9 mouse cellular contexts compared by ENCODE assay signal in genomic region chr11:116440408-116441068, GRCm38 (mm10). TPM values are rescaled to one million over a fixed set of nuclear protein-coding genes. Genes with fewer than 3 reads are reported as not detected.
DNase-seq lines count a peak whose midpoint lies in the region; ATAC-seq and TF ChIP-seq lines count a peak whose summit lies in the region.
"Had no signal": no experiment of that assay in that cellular context is flagged by ENCODE, and none has a peak within 500 bp of the region (broad histone marks: within the 10 kb centered on the region; RNA-seq: fewer than 3 reads in every experiment).

No protein-coding gene starts in this region.

- no peak overlapping the region for H3K4me3 ChIP-seq in intestine, embryonic 15.5 days (replicated peaks)
- H3K4me3 ChIP-seq in intestine, postnatal 0 days (ENCODE audit: low read depth, low read length): no peak overlapping the region
- 0 out of 2 replicates have a peak overlapping the region, but pooled peaks have one; percentile 20 for H3K4me3 ChIP-seq in E14TG2a.4 (replicated peaks; ENCODE audit: low read length)
- H3K4me3 ChIP-seq in forebrain, embryonic 15.5 days: no peak overlapping the region

- H3K27ac ChIP-seq in intestine, embryonic 15.5 days: 0 out of 2 replicates have a peak overlapping the region, but pooled peaks have one; percentile 20
- H3K27ac ChIP-seq in intestine, postnatal 0 days (ENCODE audit: low read depth, low read length): no peak overlapping the region
- H3K27ac ChIP-seq in forebrain, embryonic 15.5 days (replicated peaks): peak overlapping the region; percentile 20; the same call in 1 of the 2 replicates

- peak; percentile 51 for DNase-seq in induced T-regulatory cell, adult 2 months (ENCODE audit: low read depth)
- no peak for DNase-seq in Muller cell, postnatal 12 days (ENCODE audit: inconsistent ontology term)
- DNase-seq in ovary, postnatal 10 days (ENCODE audit: low spot score): no peak
- DNase-seq in embryo, embryonic 11 days: no peak
- DNase-seq: right cerebral cortex, adult 18-20 months had no signal

- H3K36me3 ChIP-seq in intestine, embryonic 15.5 days: peaks cover 23% of the 10 kb centered on the region
- peaks cover 23% of the 10 kb centered on the region for H3K36me3 ChIP-seq in intestine, postnatal 0 days (ENCODE audit: control insufficient read depth, insufficient read depth)
- peaks cover 55% of the 10 kb centered on the region for H3K36me3 ChIP-seq in E14TG2a.4 (ENCODE audit: insufficient read depth, low read length)
- peaks cover 17% of the 10 kb centered on the region; the same call in 1 of the 2 replicates for H3K36me3 ChIP-seq in forebrain, embryonic 15.5 days

- H3K4me2 ChIP-seq in intestine, embryonic 15.5 days (replicated peaks): no peak overlapping the region
- no peak overlapping the region for H3K4me2 ChIP-seq in intestine, postnatal 0 days (replicated peaks; ENCODE audit: low read depth)
- no peak overlapping the region for H3K4me2 ChIP-seq in forebrain, embryonic 15.5 days (replicated peaks)

- H3K9me3 ChIP-seq in intestine, embryonic 15.5 days: no peaks in the 10 kb centered on the region
- H3K9me3 ChIP-seq in intestine, postnatal 0 days (ENCODE audit: control insufficient read depth): no peaks in the 10 kb centered on the region
- H3K9me3 ChIP-seq in E14TG2a.4 (ENCODE audit: low read length): no peaks in the 10 kb centered on the region
- no peaks in the 10 kb centered on the region for H3K9me3 ChIP-seq in forebrain, embryonic 15.5 days

- TF ChIP-seq CTCF in intestine, postnatal 0 days (IDR thresholded peaks at IDR 0.05; ENCODE audit: low read depth): no peak
- no peak for TF ChIP-seq CTCF in E14TG2a.4 (conservative IDR thresholded peaks at IDR 0.05; ENCODE audit: low read length)

- H3K9ac ChIP-seq in intestine, embryonic 15.5 days: no peak overlapping the region
- no peak overlapping the region for H3K9ac ChIP-seq in intestine, postnatal 0 days (ENCODE audit: low read depth, low read length)
- H3K9ac ChIP-seq in forebrain, embryonic 15.5 days (replicated peaks): no peak overlapping the region

- no peaks in the 10 kb centered on the region for H3K27me3 ChIP-seq in intestine, embryonic 15.5 days (replicated peaks)
- H3K27me3 ChIP-seq in intestine, postnatal 0 days (replicated peaks; ENCODE audit: control insufficient read depth, insufficient read depth, low read length): no peaks in the 10 kb centered on the region
- no peaks in the 10 kb centered on the region for H3K27me3 ChIP-seq in E14TG2a.4 (ENCODE audit: insufficient read depth, low read length)
- H3K27me3 ChIP-seq in forebrain, embryonic 15.5 days: no peaks in the 10 kb centered on the region

- 68% methylated on average over 7 of the region's 7 CpGs for WGBS in intestine, embryonic 15.5 days
- WGBS in intestine, postnatal 0 days: 68% methylated on average over 7 of the region's 7 CpGs
- 71% methylated on average over 7 of the region's 7 CpGs for WGBS in forebrain, embryonic 15.5 days

- peaks cover 33% of the 10 kb centered on the region for H3K4me1 ChIP-seq in intestine, embryonic 15.5 days (replicated peaks)
- peaks cover 10% of the 10 kb centered on the region for H3K4me1 ChIP-seq in intestine, postnatal 0 days (replicated peaks; ENCODE audit: control insufficient read depth, insufficient read depth, low read length)
- H3K4me1 ChIP-seq in E14TG2a.4 (replicated peaks; ENCODE audit: low read depth, low read length): peaks cover 87% of the 10 kb centered on the region
- peaks cover 31% of the 10 kb centered on the region for H3K4me1 ChIP-seq in forebrain, embryonic 15.5 days

- no peak for ATAC-seq in intestine, embryonic 15.5 days
- no peak for ATAC-seq in intestine, postnatal 0 days
- no peak for ATAC-seq in forebrain, embryonic 15.5 days (replicated peaks)

RNA-seq across cellular contexts. Expression of gene Ubald2, which starts 6.6 kb away (rescaled TPM):
- polyA plus RNA-seq in intestine, embryonic 15.5 days (2015; fragmentation: Nextera tagmentation; extraction: Ambion mirVana): 48.8 and 50.7 TPM in 2 replicates
- 60.2 and 60.6 TPM in 2 replicates for polyA plus RNA-seq in intestine, postnatal 0 days (2015; fragmentation: Nextera tagmentation; extraction: Ambion mirVana)
- polyA plus RNA-seq in forebrain, embryonic 15.5 days (2015; fragmentation: Nextera tagmentation; extraction: Ambion mirVana): 58.8 and 59.5 TPM in 2 replicates

RNA-seq across cellular contexts. Expression of gene Qrich2, which starts 25.5 kb away (rescaled TPM):
- polyA plus RNA-seq in intestine, embryonic 15.5 days (2015; fragmentation: Nextera tagmentation; extraction: Ambion mirVana): 0.30 TPM in 1 of 2 replicates, not detected in the other
- polyA plus RNA-seq in intestine, postnatal 0 days (2015; fragmentation: Nextera tagmentation; extraction: Ambion mirVana): 0.14 TPM in 1 of 2 replicates, not detected in the other
- polyA plus RNA-seq in forebrain, embryonic 15.5 days (2015; fragmentation: Nextera tagmentation; extraction: Ambion mirVana): not detected in 2 replicates

RNA-seq across cellular contexts. Expression of gene Rnf157, which starts 27.7 kb away (rescaled TPM):
- polyA plus RNA-seq in intestine, embryonic 15.5 days (2015; fragmentation: Nextera tagmentation; extraction: Ambion mirVana): 16.4 and 18.2 TPM in 2 replicates
- 4.9 and 6.6 TPM in 2 replicates for polyA plus RNA-seq in intestine, postnatal 0 days (2015; fragmentation: Nextera tagmentation; extraction: Ambion mirVana)
- 53.4 and 55.6 TPM in 2 replicates for polyA plus RNA-seq in forebrain, embryonic 15.5 days (2015; fragmentation: Nextera tagmentation; extraction: Ambion mirVana)

RNA-seq across cellular contexts. Expression of gene Prpsap1, which starts 53.5 kb away (rescaled TPM):
- polyA plus RNA-seq in intestine, embryonic 15.5 days (2015; fragmentation: Nextera tagmentation; extraction: Ambion mirVana): 210 and 225 TPM in 2 replicates
- polyA plus RNA-seq in intestine, postnatal 0 days (2015; fragmentation: Nextera tagmentation; extraction: Ambion mirVana): 177 and 194 TPM in 2 replicates
- 193 and 201 TPM in 2 replicates for polyA plus RNA-seq in forebrain, embryonic 15.5 days (2015; fragmentation: Nextera tagmentation; extraction: Ambion mirVana)
